Mouse (Mus musculus): Measurements from ENCODE around the gene Gm6763. TPM values are rescaled to one million over a fixed set of nuclear protein-coding genes. Genes with fewer than 3 reads are reported as not detected.
"Not testable (repeated sequence)": the region's sequence is repeated elsewhere in the genome, so short reads cannot be mapped to it uniquely, and the experiment has no call there.

Gm6763 gene
- not detected for total RNA-seq (2021)
- long read RNA-seq, experiment 1 = 0 reads
- long read RNA-seq, experiment 2 = 0 reads

DNA sequence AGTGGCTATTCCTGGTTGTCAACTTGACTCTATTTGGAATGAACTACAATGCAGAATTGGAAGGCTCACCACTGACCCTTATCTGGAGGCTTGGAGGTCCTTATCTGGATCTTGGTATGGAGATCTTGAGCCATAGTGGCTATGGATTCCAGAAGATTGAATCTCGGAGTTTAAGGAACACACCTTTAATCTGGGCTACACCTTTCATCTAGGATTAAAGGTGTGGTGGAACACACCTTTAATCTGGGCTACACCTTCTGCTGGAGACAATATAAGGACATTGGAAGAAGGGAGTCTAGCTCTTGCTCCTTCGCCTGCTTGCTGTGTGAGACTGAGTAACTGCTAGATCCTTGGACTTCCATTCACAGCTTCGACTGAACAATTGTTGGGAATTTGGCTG is at the start of gene Gm6763:
TSS of gene Gm6763 (plus strand) at position 301 of the 400 bp plus-strand sequence.
- DNase-seq (ENCODE audit: extremely low spot score in 1 of 2, low spot score in 2 of 2); intact Hi-C loops (cut with DNase I); H3K27ac ChIP-seq; H3K4me3 ChIP-seq: not testable (repeated sequence)

GRCm38 (mm10) chr10:104110044-104110443 is 41.3 kb upstream of the Gm6763 start:
- DNase-seq (ENCODE audit: extremely low spot score in 1 of 2, low spot score in 2 of 2) = no peak
- intact Hi-C loops (cut with DNase I) = no loop called here
- TF ChIP-seq CTCF (IDR thresholded peaks at IDR 0.05) = no peak
- H3K4me3 ChIP-seq = no peak overlapping the region
- H3K27ac ChIP-seq = no peak overlapping the region

DNA sequence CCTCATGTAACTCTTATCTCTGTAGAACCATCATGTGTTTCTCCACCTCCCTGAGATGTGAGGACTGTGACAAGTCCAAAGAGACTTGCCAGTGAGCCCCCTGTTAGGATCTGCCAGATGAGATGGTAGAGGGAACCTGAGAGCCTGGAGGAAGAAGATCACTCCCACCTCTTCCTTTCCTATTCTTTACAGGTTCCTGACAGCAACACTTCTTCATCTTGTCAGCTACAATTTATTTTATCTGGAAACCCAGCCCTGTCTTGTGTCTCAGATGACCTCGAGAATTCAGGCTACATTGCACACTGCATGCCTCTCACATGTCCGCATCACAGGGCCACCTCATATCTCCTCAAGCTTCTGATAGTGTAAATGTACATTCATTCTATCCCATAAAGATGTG is 33.0 kb upstream of the Gm6763 start:
- intact Hi-C loops (cut with DNase I) = no loop called here
- no peak overlapping the region for H3K27ac ChIP-seq
- no peak for DNase-seq (ENCODE audit: extremely low spot score in 1 of 2, low spot score in 2 of 2)
- H3K4me3 ChIP-seq = no peak overlapping the region
- TF ChIP-seq CTCF (IDR thresholded peaks at IDR 0.05) = no peak

- DNase-seq (ENCODE audit: extremely low spot score in 1 of 2, low spot score in 2 of 2); intact Hi-C loops (cut with DNase I); H3K4me3 ChIP-seq; H3K27ac ChIP-seq: not testable (repeated sequence)
These were observed 8.6 kb upstream of the Gm6763 start, which contains the start of gene Gm21293 for GRCm38 (mm10) chr10:104142687-104143086. Gene Gm21293 (plus strand): TSS chr10:104142987.

GRCm38 (mm10) chr10:104159706-104160105 is 8.4 kb downstream of the Gm6763 start, which contains the start of gene Gm8764:
Gene Gm8764 (plus strand): TSS chr10:104160006.
- H3K27ac ChIP-seq; H3K4me3 ChIP-seq; DNase-seq (ENCODE audit: extremely low spot score in 1 of 2, low spot score in 2 of 2); intact Hi-C loops (cut with DNase I): not testable (repeated sequence)

- DNase-seq (ENCODE audit: extremely low spot score in 1 of 2, low spot score in 2 of 2); H3K4me3 ChIP-seq; H3K27ac ChIP-seq; intact Hi-C loops (cut with DNase I): not testable (repeated sequence)
These were observed 16.9 kb downstream of the Gm6763 start, which contains the start of gene Gm21304 for GRCm38 (mm10) chr10:104168215-104168614. Gene Gm21304 (plus strand): TSS chr10:104168515.

- intact Hi-C loops (cut with DNase I); H3K4me3 ChIP-seq; H3K27ac ChIP-seq; DNase-seq (ENCODE audit: extremely low spot score in 1 of 2, low spot score in 2 of 2): not testable (repeated sequence)
These were observed 25.4 kb downstream of the Gm6763 start, which contains the start of gene Gm21312 for GRCm38 (mm10) chr10:104176724-104177123. Gene Gm21312 (plus strand): TSS chr10:104177024.

- DNase-seq (ENCODE audit: extremely low spot score in 1 of 2, low spot score in 2 of 2); H3K4me3 ChIP-seq; intact Hi-C loops (cut with DNase I); H3K27ac ChIP-seq: not testable (repeated sequence)
These were observed 33.9 kb downstream of the Gm6763 start, which contains the start of gene Gm20765 for GRCm38 (mm10) chr10:104185233-104185632. Gene Gm20765 (plus strand): TSS chr10:104185533.

- intact Hi-C loops (cut with DNase I); DNase-seq (ENCODE audit: extremely low spot score in 1 of 2, low spot score in 2 of 2); H3K27ac ChIP-seq; H3K4me3 ChIP-seq: not testable (repeated sequence)
These were observed 42.4 kb downstream of the Gm6763 start, which contains the start of gene Gm4340 for GRCm38 (mm10) chr10:104193742-104194141. Gene Gm4340 (plus strand): TSS chr10:104194042.

Other genes with a start within 250 kb of the Gm6763 start
- gene Gm21293, start 8.5 kb upstream of the Gm6763 start, total RNA-seq (2021) = not detected
- gene Gm8764, start 8.5 kb downstream of the Gm6763 start, total RNA-seq (2021) = not detected
- not detected for gene Gm21304, start 17.0 kb downstream of the Gm6763 start, total RNA-seq (2021)
- gene Gm21312, start 25.5 kb downstream of the Gm6763 start, total RNA-seq (2021) = not detected
- gene Gm20765, start 34.0 kb downstream of the Gm6763 start, total RNA-seq (2021) = not detected
- not detected for gene Gm4340, start 42.5 kb downstream of the Gm6763 start, total RNA-seq (2021)

All from left cerebral cortex, adult 2 months (tissue).